In the genomic region with DNA sequence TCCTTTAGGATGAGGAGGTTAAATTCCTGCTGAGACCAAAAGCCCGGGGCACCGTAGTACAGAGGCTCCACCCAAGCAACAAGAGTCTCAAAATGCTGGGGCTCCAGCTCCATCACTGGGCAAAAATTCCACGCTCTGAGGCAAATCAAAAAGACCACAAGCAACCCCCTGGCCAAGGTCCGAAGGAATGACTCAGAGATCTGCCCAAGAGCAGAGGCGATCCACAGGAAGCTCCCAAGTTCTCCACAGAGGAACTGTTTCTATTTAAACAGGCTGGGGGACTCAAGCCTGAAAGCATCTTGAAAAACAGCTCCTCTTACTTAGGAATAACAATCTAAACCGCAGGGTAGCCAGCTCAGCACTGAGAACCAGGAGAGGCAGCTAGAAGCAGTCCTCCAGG, we compare ENCODE assay signal across 9 mouse cellular contexts. TPM values are rescaled to one million over a fixed set of nuclear protein-coding genes. Genes with fewer than 3 reads are reported as not detected.
DNase-seq lines count a peak whose midpoint lies in the region; ATAC-seq and TF ChIP-seq lines count a peak whose summit lies in the region.
"Had no signal": no experiment of that assay in that cellular context is flagged by ENCODE, and none has a peak within 500 bp of the region (broad histone marks: within the 10 kb centered on the region; RNA-seq: fewer than 3 reads in every experiment).

No protein-coding gene starts in this region.

- H3K36me3 ChIP-seq in liver, postnatal 0 days (replicated peaks; ENCODE audit: insufficient read depth, low read length) = no peaks in the 10 kb centered on the region

- H3K4me2 ChIP-seq in liver, postnatal 0 days (ENCODE audit: low read depth, low read length) = no peak overlapping the region

- 57% methylated on average over 6 of the region's 6 CpGs for WGBS in liver, postnatal 0 days (ENCODE audit: insufficient replicate concordance)

- intact Hi-C loops in gastrocnemius, postnatal 36 days (cut with DNase I) = no loop called here

- ATAC-seq in Patski = peak; percentile 91
- ATAC-seq in liver, postnatal 0 days = no peak

- H3K9me3 ChIP-seq in liver, postnatal 0 days (ENCODE audit: low read length) = no peaks in the 10 kb centered on the region

- H3K9ac ChIP-seq in liver, postnatal 0 days (replicated peaks) = no peak overlapping the region

- in situ Hi-C loops in Patski (cut with MboI; ENCODE audit: low pct_unique_long_range_greater_than_20kb) = no loop called here

- H3K27me3 ChIP-seq in Patski = no peaks in the 10 kb centered on the region
- H3K27me3 ChIP-seq in liver, postnatal 0 days (ENCODE audit: insufficient read depth, low read length) = no peaks in the 10 kb centered on the region

- no peak overlapping the region for H3K4me3 ChIP-seq in liver, postnatal 0 days (ENCODE audit: low read depth, low read length)

- no peak overlapping the region for H3K27ac ChIP-seq in liver, postnatal 0 days (ENCODE audit: low read depth)

- no peaks in the 10 kb centered on the region; the same call in 1 of the 2 replicates for H3K4me1 ChIP-seq in liver, postnatal 0 days (ENCODE audit: insufficient read depth)

- POLR2A ChIA-PET in Patski (lab: Charles Lee) = interaction anchor here (0.8 to 1.1 kb wide), 2 partner anchors 15 to 53 kb away, joined by 3 to 6 read pairs; partner anchors contain the start of gene Mrtfa

- DNase-seq in kidney, postnatal 10 days = peak; percentile 31
- no peak for DNase-seq in kidney, adult 11 months
- DNase-seq in Patski (ENCODE audit: low read depth, low spot score) = peak; percentile 94
- peak; percentile 18 to 25 for DNase-seq in gastrocnemius, postnatal 36 days
- peak; percentile 16 for DNase-seq in lung, postnatal 36 days
- DNase-seq in spleen, postnatal 36 days (ENCODE audit: low spot score in 2 of 2) = no peak
- DNase-seq in frontal cortex, postnatal 25 days (ENCODE audit: low spot score in 2 of 2) = no peak
- DNase-seq in liver, postnatal 0 days = no peak
- DNase-seq: thymus, postnatal 36 days had no signal

- CTCF ChIA-PET in Patski (lab: Charles Lee) = interaction anchor here (1.1 to 1.4 kb wide), 3 partner anchors 13 to 16 kb away, joined by 3 read pairs; no protein-coding TSS in a partner anchor

- TF ChIP-seq CTCF in Patski (IDR thresholded peaks at IDR 0.05) = no peak
- TF ChIP-seq CTCF in liver, postnatal 0 days (IDR thresholded peaks at IDR 0.05; ENCODE audit: low read depth) = no peak

- no peak for TF ChIP-seq EP300 in liver, postnatal 0 days (IDR thresholded peaks at IDR 0.05; ENCODE audit: low read depth)

RNA-seq across cellular contexts. Expression of gene Mrtfa, which starts 53.3 kb away (rescaled TPM):
- polyA plus RNA-seq in Patski (2021) = 48.0 TPM
- 10 to 100 TPM; 17.6 to 21.5 TPM for total RNA-seq in gastrocnemius, postnatal 36 days (2021)
- polyA plus RNA-seq in liver, postnatal 0 days (2015; fragmentation: Nextera tagmentation; extraction: Ambion mirVana) = 4.3 and 4.5 TPM in 2 replicates

Comparison
In these comparisons a context has a peak if more than half of its experiments do, and no peak if none do; other contexts are left out.
1. DNase-seq: peak in kidney, postnatal 10 days (single experiment), Patski (single experiment), gastrocnemius, postnatal 36 days (2 of 2) and lung, postnatal 36 days (single experiment); none in kidney, adult 11 months (single experiment), spleen, postnatal 36 days (0 of 2), frontal cortex, postnatal 25 days (0 of 2) and liver, postnatal 0 days (single experiment).